Mouse (Mus musculus) spleen, postnatal 10 days (tissue): ENCODE results near the gene Cyp8b1.

Experiments used
- DNase-seq, 2 experiments: peaks; one replicate each; pipeline ENCODE4 v3.0.0; 2021 to 2022; ENCODE audit warnings: low spot score in 2 of 2

Gene Cyp8b1

DNA sequence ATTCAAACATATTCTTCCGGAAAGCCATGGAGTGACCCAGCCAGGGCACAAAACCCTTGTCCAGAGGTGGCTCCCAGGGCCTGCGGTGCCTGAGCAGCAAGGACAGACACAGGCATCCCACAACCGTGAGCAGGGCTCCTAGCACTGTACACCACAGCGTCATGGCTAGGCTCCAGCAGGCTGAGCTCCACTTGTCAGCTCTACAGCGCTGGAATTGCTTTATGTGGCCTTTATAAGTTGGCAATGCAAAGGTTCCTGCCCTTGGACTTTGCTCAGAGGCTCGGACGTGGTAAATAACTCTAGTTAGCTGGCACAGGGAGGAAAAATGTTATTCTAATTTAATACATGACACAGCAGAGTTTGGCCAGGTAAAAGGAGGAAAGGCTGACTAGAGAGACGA is at the start of gene Cyp8b1:
Cyp8b1 (minus strand) TSS at position 204 of the 400 bp plus-strand sequence.
- no peak for DNase-seq

DNA sequence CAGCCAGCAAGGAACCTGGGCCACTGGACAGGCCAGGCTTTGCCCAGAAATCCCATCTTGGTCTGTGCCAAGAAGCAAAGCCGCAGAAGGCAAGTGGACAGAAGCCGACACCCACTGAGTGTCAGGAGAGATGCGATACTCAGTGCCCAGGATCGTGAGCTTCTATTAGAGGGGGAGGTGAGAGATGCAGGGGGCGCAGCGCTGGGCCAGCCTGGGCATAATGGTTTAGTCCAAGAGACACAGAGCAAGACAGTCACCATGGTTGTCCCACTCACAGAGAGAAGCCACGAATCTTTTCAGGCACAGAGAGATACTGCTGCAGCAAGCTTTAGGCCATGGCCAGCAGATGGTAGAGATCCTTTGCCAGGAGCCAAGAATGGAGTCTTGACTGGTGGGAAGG is 48.8 kb upstream of the Cyp8b1 start:
- DNase-seq = no peak

DNA sequence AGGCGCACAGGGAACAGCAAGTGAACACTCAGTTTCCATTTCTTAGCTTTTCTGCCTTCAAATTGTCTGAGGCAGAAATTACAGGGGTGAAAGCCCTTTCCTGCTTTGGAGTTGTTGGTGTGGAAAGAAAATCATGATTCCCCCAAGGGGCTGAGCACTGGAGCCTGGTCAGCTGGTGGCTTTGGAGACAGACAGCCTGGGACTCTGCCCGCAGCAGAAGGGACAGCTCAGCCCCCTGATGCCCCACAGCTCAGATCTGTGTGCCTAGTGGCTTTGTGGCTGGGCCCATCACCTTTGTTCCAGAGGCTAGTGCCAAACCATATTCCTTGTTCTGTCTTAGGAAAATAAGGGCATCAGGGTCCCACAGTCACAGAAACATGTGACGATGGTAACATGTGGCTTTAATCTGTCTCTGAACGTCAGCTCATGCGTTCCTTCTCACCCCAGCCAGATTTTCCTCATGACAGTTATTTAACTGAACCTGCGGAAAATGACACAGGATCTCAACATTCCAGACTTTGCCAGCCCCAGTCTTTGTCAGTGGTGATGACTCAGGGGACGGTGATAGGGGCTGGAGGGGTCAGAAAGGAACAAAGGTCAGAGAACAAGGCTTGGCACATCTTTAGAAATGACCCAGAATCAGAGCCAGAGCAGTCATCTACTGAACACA is 44.0 kb upstream of the Cyp8b1 start:
- no peak for DNase-seq

- no peak for DNase-seq
These were observed 36.5 kb upstream of the Cyp8b1 start for GRCm38 (mm10) chr9:121952596-121952995.

DNA sequence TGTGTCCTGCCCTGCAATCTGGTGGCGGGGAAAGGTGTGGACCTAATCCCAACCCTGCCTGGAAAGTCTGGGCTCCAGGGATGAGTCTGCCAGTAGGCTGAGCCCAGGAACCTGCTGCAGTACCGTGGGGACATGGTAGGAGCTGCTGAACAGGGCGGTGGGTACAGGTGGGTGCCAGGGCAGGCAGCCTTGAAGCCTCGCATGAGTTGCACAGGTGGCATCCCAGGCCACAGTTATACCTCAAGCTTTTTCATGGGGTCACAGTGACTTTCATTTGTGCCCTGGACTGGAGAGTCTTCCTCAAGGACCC is 35.0 kb upstream of the Cyp8b1 start:
- DNase-seq = no peak

DNA sequence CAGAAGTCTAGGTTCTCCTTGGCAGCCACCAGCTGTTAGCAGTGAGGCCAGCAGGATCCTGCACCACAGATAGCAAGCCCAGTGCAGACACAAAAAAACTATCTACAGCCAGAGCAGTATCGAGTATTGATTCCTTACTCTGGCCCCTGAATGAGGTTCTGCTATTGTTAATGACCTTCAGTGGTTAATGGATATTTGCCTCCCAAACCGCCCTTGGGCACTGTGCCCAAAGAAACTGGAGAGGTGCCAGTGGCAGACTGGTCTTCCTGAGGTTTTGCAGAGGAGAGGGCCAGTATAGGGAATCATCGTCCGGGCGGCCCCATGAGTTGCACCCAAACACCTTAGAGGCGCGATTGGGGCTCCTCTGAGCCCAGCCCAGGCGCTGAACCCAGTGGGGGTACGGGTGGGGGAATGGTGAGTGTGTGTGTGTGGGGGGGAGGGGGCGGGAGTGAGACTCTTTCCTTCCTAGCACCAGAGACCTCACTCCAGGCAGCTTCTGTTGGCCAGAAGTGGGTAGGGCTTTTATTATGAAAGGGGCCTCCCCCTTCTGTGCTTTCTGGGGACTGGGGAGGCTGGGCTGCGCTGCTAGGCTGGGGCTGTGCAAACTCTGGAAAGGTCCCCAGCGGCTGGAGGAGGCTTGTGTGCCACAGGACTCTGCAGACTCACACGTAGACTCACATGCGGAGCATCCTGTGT is 34.5 kb upstream of the Cyp8b1 start, which contains the start of gene Fam198a:
Fam198a (plus strand) TSS at position 571 of the 696 bp plus-strand sequence.
- peak in 1 of 2 experiments; percentile 39 for DNase-seq

GRCm38 (mm10) chr9:121948431-121948830 is 32.3 kb upstream of the Cyp8b1 start:
- no peak for DNase-seq

GRCm38 (mm10) chr9:121947784-121948183 is 31.7 kb upstream of the Cyp8b1 start:
- DNase-seq = peak in 1 of 2 experiments; percentile 42

GRCm38 (mm10) chr9:121943628-121944027 is 27.5 kb upstream of the Cyp8b1 start:
- no peak for DNase-seq

GRCm38 (mm10) chr9:121943005-121943404 is 26.9 kb upstream of the Cyp8b1 start:
- peak in 1 of 2 experiments; percentile 46 for DNase-seq

- DNase-seq = no peak
These were observed 21.8 kb upstream of the Cyp8b1 start for GRCm38 (mm10) chr9:121937944-121938355.

GRCm38 (mm10) chr9:121937451-121937864 is 21.4 kb upstream of the Cyp8b1 start:
- no peak for DNase-seq

DNA sequence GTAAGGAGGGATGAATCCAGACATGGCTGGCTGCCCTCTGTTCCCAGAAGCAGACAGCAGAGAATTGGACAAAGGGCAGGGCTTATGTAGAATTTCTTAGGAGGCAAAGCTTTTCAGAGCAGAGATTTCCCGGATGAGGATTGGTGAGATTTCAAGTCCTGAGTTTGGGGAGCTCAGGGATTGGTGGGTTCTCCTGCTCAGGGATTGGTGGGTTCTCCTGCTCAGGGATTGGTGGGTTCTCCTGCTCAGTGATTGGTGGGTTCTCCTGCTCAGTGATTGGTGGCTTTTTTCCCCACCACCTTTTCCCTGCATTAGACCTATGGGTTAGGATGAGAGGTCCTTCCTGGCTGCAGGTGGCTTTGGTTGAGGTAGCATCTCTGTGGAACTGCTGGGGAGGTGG is 20.8 kb upstream of the Cyp8b1 start:
- no peak for DNase-seq

DNA sequence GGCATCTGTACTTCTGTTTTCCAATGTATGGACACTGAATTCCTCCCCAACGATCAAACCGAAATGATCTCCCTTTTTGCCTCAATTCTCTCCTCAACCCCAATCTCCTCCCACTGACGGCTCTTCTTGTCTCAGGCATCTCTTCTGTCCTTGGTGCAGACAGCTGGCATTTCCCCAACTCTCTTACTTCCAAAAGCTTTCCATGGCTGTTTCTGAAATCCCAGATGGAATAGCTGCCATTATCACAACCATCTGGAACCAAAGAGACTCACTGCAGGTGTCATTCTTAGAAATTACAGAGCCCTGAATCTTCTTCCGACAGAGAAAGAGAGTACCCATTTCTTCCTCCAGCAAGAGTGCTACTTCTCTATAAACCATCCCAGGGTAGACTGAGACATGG is 18.8 kb upstream of the Cyp8b1 start:
- no peak for DNase-seq

DNA sequence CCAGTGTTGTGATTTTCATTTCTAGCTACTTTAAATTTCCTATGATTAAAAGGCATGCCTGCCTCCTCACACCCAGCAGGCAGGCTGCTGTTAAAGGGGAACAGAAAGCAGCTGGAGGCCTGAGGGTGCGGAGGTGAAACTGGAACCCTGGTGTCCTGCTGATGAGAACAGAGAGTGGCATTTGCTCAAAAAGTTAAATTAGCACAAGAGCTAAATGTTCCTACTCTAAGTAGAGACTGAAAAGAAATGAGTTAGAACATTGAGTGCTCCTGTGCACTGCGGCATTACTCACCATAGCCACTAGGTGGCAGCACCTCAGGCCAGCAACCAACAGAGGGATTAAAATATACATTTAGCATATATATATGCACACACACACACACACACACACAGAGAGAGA is 12.4 kb upstream of the Cyp8b1 start:
- DNase-seq = peak; percentile 53 to 81

GRCm38 (mm10) chr9:121927721-121928120 is 11.6 kb upstream of the Cyp8b1 start:
- DNase-seq = no peak

DNA sequence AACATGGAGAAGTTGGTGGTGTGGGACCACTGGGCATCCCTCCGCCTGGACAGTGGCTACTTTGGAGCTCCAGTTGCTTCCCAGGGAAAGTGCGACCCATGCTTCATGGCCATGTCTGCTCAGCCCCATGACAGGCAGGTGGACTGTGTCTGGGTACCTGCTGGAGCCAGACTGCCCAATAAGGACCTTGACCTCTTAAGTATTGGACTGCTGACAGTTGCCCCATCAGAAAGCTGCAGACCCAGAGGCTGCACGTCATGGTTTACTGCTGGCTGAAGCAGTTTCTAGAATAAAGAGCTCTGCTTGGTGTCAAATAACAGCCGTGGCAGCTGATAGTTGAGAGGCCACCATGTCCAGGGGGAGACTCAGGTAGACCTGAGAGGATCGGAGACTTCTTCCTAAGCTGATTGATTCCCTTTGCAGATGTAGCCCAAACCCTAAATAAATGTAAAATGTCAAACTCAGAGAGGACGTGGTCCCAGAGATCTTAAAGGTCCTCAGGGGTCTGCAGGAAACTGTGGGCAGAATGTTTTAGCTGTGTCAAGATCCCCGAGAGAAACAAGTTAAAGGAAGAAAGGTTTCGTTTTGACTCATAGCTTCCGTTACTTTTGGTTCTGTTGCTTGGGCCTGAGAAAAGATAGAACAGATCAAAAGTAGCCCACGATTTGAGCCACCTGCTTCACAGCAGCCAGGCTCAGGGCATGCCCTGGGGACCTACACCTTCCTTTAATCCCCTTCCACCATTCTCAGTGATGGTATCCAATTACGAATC is 10.7 kb upstream of the Cyp8b1 start:
- DNase-seq = peak in 1 of 2 experiments; percentile 20

DNA sequence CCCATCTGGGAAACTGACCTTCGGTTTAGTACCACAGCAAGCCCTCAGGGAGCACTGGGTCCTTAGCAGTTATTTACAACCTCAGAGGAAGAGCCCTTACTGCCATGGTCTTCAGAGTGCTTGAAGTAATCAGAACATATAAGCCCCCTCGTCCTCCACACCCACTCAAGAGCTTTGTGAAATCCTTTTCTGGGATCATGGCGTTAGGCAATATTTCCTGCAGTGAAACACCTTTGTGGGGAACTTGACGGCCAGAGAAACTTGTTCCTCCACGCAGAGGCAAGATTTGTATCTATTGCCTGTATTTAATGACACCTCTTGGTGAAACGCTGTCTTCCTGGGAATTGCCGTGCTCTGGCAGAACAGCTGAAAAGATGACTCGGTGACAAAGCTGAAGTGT is 9.9 kb upstream of the Cyp8b1 start:
- peak in 1 of 2 experiments; percentile 9 for DNase-seq

DNA sequence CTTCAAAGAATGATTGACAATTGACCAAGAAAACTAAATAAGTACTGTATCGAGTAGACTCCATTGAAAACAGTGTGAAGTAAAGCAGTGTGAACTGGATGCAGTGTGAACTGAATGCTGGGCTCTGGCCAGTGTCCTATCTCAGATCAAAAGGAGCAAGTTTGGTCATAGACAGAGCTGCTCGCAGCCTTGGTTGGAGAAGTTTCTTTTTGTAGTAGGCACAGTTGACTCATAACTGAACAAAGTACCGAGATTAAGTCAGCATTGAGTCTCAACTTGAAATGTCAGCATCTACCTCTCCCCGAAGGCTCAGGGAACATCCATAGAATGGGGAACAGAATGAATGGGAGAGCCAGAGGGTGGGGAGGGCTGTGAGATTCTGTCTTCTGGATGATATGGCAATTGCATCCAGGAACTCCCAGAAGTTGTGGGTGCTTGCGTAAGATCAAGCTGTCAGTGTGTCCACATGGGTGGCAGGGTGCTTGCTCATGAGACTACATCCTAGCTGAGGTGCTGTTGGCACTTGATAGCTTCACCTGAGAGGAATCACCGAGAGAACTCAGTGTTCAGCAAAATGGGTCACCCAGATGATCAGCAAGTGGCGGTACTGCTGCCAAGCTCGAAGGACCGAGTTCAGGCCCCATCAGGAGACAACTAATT is 8.9 kb upstream of the Cyp8b1 start:
- DNase-seq = peak in 1 of 2 experiments; percentile 10

GRCm38 (mm10) chr9:121923906-121924305 is 7.8 kb upstream of the Cyp8b1 start:
- peak in 1 of 2 experiments; percentile 6 for DNase-seq

DNA sequence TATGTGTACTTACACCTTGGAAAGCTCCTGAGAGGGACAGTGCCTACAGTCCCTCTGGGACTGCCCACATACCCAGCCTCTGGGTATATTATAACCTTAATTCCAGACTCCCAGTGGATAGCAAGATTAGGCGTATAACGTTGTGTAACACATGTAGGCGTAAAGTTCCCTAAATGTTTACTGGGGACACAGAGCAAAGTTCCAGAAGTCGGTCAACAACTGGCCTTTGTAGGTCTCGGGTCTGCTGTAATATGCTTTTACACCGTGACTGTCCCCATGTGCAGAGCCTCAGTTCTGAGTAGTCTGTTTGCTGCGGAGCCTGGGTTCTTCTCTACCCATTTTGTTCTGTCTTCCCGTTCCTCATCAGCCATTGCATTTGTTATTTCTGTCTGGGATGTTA is 7.3 kb upstream of the Cyp8b1 start:
- DNase-seq = peak in 1 of 2 experiments; percentile 7

DNA sequence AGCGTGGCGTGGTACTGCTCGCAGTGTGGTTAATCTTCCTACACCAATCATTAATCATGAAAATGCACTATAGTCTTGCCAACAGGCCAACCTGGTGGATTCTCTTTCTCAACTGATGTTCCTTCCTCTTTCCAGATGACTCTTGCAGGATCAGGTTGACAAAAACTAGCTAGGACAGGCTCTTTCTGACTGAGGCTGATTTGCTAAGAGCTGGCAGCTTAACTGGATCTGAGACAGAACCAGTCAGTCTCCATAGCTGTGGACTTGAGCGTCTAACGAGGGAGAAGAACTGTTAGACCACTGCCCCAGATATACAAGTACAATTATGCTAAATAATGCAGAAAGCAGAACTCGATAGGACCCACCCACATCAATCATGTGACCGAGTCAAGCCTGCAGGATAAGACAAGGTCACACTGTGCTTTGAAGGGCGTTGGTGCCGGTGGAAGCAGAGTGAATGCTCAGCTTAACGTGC is 3.0 kb upstream of the Cyp8b1 start:
- peak in 1 of 2 experiments; percentile 61 for DNase-seq
